8 mouse cellular contexts compared by ENCODE assay signal in genomic region chr6:121210926-121211289, GRCm38 (mm10). TPM values are rescaled to one million over a fixed set of nuclear protein-coding genes. Genes with fewer than 3 reads are reported as not detected.
A peak's percentile ranks its signal among the peaks of the same experiment; 100 is the strongest.
DNase-seq lines count a peak whose midpoint lies in the region; ATAC-seq and TF ChIP-seq lines count a peak whose summit lies in the region.

No protein-coding gene starts in this region.

- TF ChIP-seq EP300 in stomach, postnatal 0 days (optimal IDR thresholded peaks at IDR 0.05) = no peak

- H3K36me3 ChIP-seq in neural tube, embryonic 11.5 days (ENCODE audit: control insufficient read depth, insufficient read depth, low read length) = no peaks in the 10 kb centered on the region
- no peaks in the 10 kb centered on the region for H3K36me3 ChIP-seq in limb, embryonic 15.5 days
- no peaks in the 10 kb centered on the region for H3K36me3 ChIP-seq in stomach, postnatal 0 days (ENCODE audit: control insufficient read depth, insufficient read depth, low read length)

- H3K9ac ChIP-seq in neural tube, embryonic 11.5 days (ENCODE audit: low read length) = peak overlapping the region; percentile 42
- 0 out of 2 replicates have a peak overlapping the region, but pooled peaks have one; percentile 14 for H3K9ac ChIP-seq in limb, embryonic 15.5 days
- no peak overlapping the region for H3K9ac ChIP-seq in stomach, postnatal 0 days (ENCODE audit: low read length)

- peak overlapping the region; percentile 73 for H3K4me2 ChIP-seq in neural tube, embryonic 11.5 days (ENCODE audit: low read depth)
- H3K4me2 ChIP-seq in limb, embryonic 15.5 days = peak overlapping the region; percentile 83
- H3K4me2 ChIP-seq in stomach, postnatal 0 days (replicated peaks; ENCODE audit: low read depth) = peak overlapping the region; percentile 68

- H3K9me3 ChIP-seq in neural tube, embryonic 11.5 days (ENCODE audit: control insufficient read depth, low read length) = no peaks in the 10 kb centered on the region
- H3K9me3 ChIP-seq in limb, embryonic 15.5 days = no peaks in the 10 kb centered on the region
- no peaks in the 10 kb centered on the region for H3K9me3 ChIP-seq in stomach, postnatal 0 days (ENCODE audit: control insufficient read depth, low read length)

- H3K27me3 ChIP-seq in neural tube, embryonic 11.5 days (ENCODE audit: control insufficient read depth, insufficient read depth, low read length) = peaks cover 30% of the 10 kb centered on the region
- H3K27me3 ChIP-seq in limb, embryonic 15.5 days = peaks cover 27% of the 10 kb centered on the region
- 0 out of 2 replicates have a peak, but pooled peaks cover 3% of the 10 kb centered on the region for H3K27me3 ChIP-seq in stomach, postnatal 0 days (ENCODE audit: control insufficient read depth, insufficient read depth, low read length)

- WGBS in neural tube, embryonic 11.5 days = 0% methylated on average over 12 of the region's 12 CpGs
- WGBS in limb, embryonic 15.5 days = under 1% methylated on average over 12 of the region's 12 CpGs
- 2% methylated on average over 12 of the region's 12 CpGs for WGBS in stomach, postnatal 0 days

- ATAC-seq in neural tube, embryonic 11.5 days (ENCODE audit: insufficient read depth, low FRiP score, low TSS enrichment) = 0 out of 2 replicates have a peak, but pooled peaks have one; percentile 27
- ATAC-seq in limb, embryonic 15.5 days (ENCODE audit: insufficient number of reproducible peaks, low FRiP score, low TSS enrichment, low read depth) = no peak
- no peak for ATAC-seq in stomach, postnatal 0 days (ENCODE audit: low FRiP score, low TSS enrichment)

- no peak for TF ChIP-seq CTCF in stomach, postnatal 0 days (IDR thresholded peaks at IDR 0.05; ENCODE audit: low read depth)

- no peak overlapping the region for H3K27ac ChIP-seq in neural tube, embryonic 11.5 days (ENCODE audit: low read depth, low read length)
- no peak overlapping the region for H3K27ac ChIP-seq in limb, embryonic 15.5 days
- no peak overlapping the region for H3K27ac ChIP-seq in stomach, postnatal 0 days (replicated peaks)

- H3K4me3 ChIP-seq in neural tube, embryonic 11.5 days (ENCODE audit: low read depth, low read length) = peak overlapping the region; percentile 39
- H3K4me3 ChIP-seq in limb, embryonic 15.5 days = peak overlapping the region; percentile 36
- H3K4me3 ChIP-seq in stomach, postnatal 0 days (ENCODE audit: low read depth, low read length) = peak overlapping the region; percentile 37

- intact Hi-C loops in left cerebral cortex, postnatal 10 days (cut with DNase I) = no loop called here

- peaks cover 12% of the 10 kb centered on the region for H3K4me1 ChIP-seq in neural tube, embryonic 11.5 days (ENCODE audit: control insufficient read depth, insufficient read depth, low read length)
- H3K4me1 ChIP-seq in limb, embryonic 15.5 days = peaks cover 19% of the 10 kb centered on the region
- H3K4me1 ChIP-seq in stomach, postnatal 0 days (replicated peaks; ENCODE audit: control insufficient read depth, insufficient read depth) = no peaks in the 10 kb centered on the region

- DNase-seq in embryo, embryonic 11 days = peak; percentile 26
- DNase-seq in embryo, embryonic 9.5 days (ENCODE audit: extremely low spot score) = no peak
- DNase-seq in neural tube, embryonic 11.5 days (ENCODE audit: low spot score) = no peak
- DNase-seq in neural tube, embryonic 10.5 days (ENCODE audit: extremely low spot score, low spot score) = no peak
- no peak for DNase-seq in stomach, postnatal 0 days (ENCODE audit: low spot score)
- DNase-seq in left cerebral cortex, postnatal 10 days (ENCODE audit: extremely low spot score in 1 of 2, low spot score in 2 of 2) = no peak
- DNase-seq in right cerebral cortex, adult 18-20 months = no peak

RNA-seq across cellular contexts. Expression of gene Tuba8, which starts 0.4 kb away (rescaled TPM):
- 0.31 and 0.49 TPM in 2 replicates for polyA plus RNA-seq in neural tube, embryonic 11.5 days (2014; fragmentation: Nextera tagmentation; extraction: Ambion mirVana)
- 16.3 and 18.0 TPM in 2 replicates for polyA plus RNA-seq in limb, embryonic 15.5 days (2015; fragmentation: Nextera tagmentation; extraction: Ambion mirVana)
- 0.06 and 0.13 TPM in 2 replicates for polyA plus RNA-seq in stomach, postnatal 0 days (2015; fragmentation: Nextera tagmentation; extraction: Ambion mirVana)
- total RNA-seq in left cerebral cortex, postnatal 10 days (2021) = 1 to 10 TPM; 2.8 TPM

RNA-seq across cellular contexts. Expression of gene Pex26, which starts 27.4 kb away (rescaled TPM):
- polyA plus RNA-seq in neural tube, embryonic 11.5 days (2014; fragmentation: Nextera tagmentation; extraction: Ambion mirVana) = 7.1 and 7.8 TPM in 2 replicates
- 10.5 and 11.3 TPM in 2 replicates for polyA plus RNA-seq in limb, embryonic 15.5 days (2015; fragmentation: Nextera tagmentation; extraction: Ambion mirVana)
- polyA plus RNA-seq in stomach, postnatal 0 days (2015; fragmentation: Nextera tagmentation; extraction: Ambion mirVana) = 6.2 and 6.5 TPM in 2 replicates
- total RNA-seq in left cerebral cortex, postnatal 10 days (2021) = 10 to 100 TPM; 13.9 to 15.1 TPM

RNA-seq across cellular contexts. Expression of gene Usp18, which starts 34.8 kb away (rescaled TPM):
- polyA plus RNA-seq in neural tube, embryonic 11.5 days (2014; fragmentation: Nextera tagmentation; extraction: Ambion mirVana) = 1.2 TPM in 2 replicates
- polyA plus RNA-seq in limb, embryonic 15.5 days (2015; fragmentation: Nextera tagmentation; extraction: Ambion mirVana) = 1.7 and 2.0 TPM in 2 replicates
- polyA plus RNA-seq in stomach, postnatal 0 days (2015; fragmentation: Nextera tagmentation; extraction: Ambion mirVana) = 4.7 and 5.1 TPM in 2 replicates
- under 1 TPM in 1 of 2 experiments, not detected in 1; 0.19 TPM for total RNA-seq in left cerebral cortex, postnatal 10 days (2021)

Comparison
In these comparisons a context has a peak if more than half of its experiments do, and no peak if none do; other contexts are left out.
1. RNA of gene Tuba8, which starts 0.4 kb away (polyA plus RNA-seq): 16.3 to 18.0 TPM in limb, embryonic 15.5 days; 0.31 to 0.49 TPM in neural tube, embryonic 11.5 days and 0.06 to 0.13 TPM in stomach, postnatal 0 days; every median in the first group is over 10 times any median in the second.
2. Peak in every context shown above with its lines, with median percentiles within 50 percentile points of each other: H3K4me2 ChIP-seq and H3K4me3 ChIP-seq.